ENCODE assay signal across 9 mouse cellular contexts in the genomic region with DNA sequence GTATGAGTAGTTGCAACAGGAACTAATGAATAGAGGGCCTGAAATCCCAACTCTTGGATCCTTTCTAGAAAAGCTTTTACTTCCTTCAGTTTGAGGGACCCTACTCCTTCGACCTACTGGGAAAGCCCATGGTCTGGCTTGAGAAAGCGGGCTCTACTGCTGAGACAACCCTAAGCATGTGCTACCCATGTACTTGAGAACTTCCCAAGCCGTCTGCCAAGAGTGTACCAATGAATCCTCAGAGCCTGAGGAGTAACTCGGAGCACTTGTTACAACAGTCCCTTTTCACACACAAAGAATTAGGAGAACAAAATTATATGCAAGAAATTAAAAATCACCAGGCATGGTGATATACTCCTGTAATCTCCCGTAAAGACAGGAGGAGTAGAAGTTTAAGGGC.
"Had no signal": no experiment of that assay in that cellular context is flagged by ENCODE, and none has a peak within 500 bp of the region (broad histone marks: within the 10 kb centered on the region; RNA-seq: fewer than 3 reads in every experiment).

No protein-coding gene starts in this region.

- DNase-seq: heart, postnatal 10 days; heart, postnatal 14 days; heart, postnatal 36 days; heart, postnatal 4 days; kidney, adult 18-20 months; kidney, postnatal 10 days; kidney, postnatal 14 days; layer of hippocampus, adult 9-11 months; layer of hippocampus, postnatal 36 days had no signal
